ENCODE assay signal across 7 mouse cellular contexts in genomic region chr3:103171505-103172267, GRCm38 (mm10). TPM values are rescaled to one million over a fixed set of nuclear protein-coding genes. Genes with fewer than 3 reads are reported as not detected.
DNase-seq lines count a peak whose midpoint lies in the region; ATAC-seq lines count a peak whose summit lies in the region.

Gene Bcas2 (plus strand): TSS chr3:103171655.

- peaks cover 36% of the 10 kb centered on the region for H3K36me3 ChIP-seq in embryonic facial prominence, embryonic 10.5 days (replicated peaks)
- peaks cover 36% of the 10 kb centered on the region for H3K36me3 ChIP-seq in limb, embryonic 10.5 days
- peaks cover 30% of the 10 kb centered on the region for H3K36me3 ChIP-seq in midbrain, embryonic 13.5 days

- H3K27me3 ChIP-seq in embryonic facial prominence, embryonic 10.5 days (replicated peaks; ENCODE audit: low read depth, poor library complexity, severe bottlenecking), result no peaks in the 10 kb centered on the region
- no peaks in the 10 kb centered on the region for H3K27me3 ChIP-seq in limb, embryonic 10.5 days (ENCODE audit: low read depth, poor library complexity, severe bottlenecking)
- no peaks in the 10 kb centered on the region for H3K27me3 ChIP-seq in midbrain, embryonic 13.5 days

- peak within 1 kb of the TSS; percentile 81 for H3K9ac ChIP-seq in midbrain, embryonic 13.5 days (replicated peaks)

- no peaks in the 10 kb centered on the region for H3K9me3 ChIP-seq in embryonic facial prominence, embryonic 10.5 days
- H3K9me3 ChIP-seq in limb, embryonic 10.5 days (replicated peaks), result no peaks in the 10 kb centered on the region
- H3K9me3 ChIP-seq in midbrain, embryonic 13.5 days, result no peaks in the 10 kb centered on the region

- under 1% methylated on average over 56 of the region's 56 CpGs for WGBS in embryonic facial prominence, embryonic 10.5 days
- WGBS in limb, embryonic 10.5 days, result under 1% methylated on average over 56 of the region's 56 CpGs
- WGBS in midbrain, embryonic 13.5 days, result under 1% methylated on average over 56 of the region's 56 CpGs

- ATAC-seq in granulocyte monocyte progenitor cell, adult 5-6 weeks (replicated peaks; ENCODE audit: poor library complexity, severe bottlenecking), result peak; percentile 79
- peak; percentile 98 for ATAC-seq in midbrain, embryonic 13.5 days

- peak within 1 kb of the TSS; percentile 92 for H3K4me3 ChIP-seq in embryonic facial prominence, embryonic 10.5 days
- peak within 1 kb of the TSS; percentile 73 for H3K4me3 ChIP-seq in limb, embryonic 10.5 days
- peak within 1 kb of the TSS; percentile 91 for H3K4me3 ChIP-seq in midbrain, embryonic 13.5 days (replicated peaks)

- peaks cover 14% of the 10 kb centered on the region for H3K4me1 ChIP-seq in embryonic facial prominence, embryonic 10.5 days
- H3K4me1 ChIP-seq in limb, embryonic 10.5 days, result peaks cover 13% of the 10 kb centered on the region
- H3K4me1 ChIP-seq in midbrain, embryonic 13.5 days (replicated peaks), result peaks cover 16% of the 10 kb centered on the region

- peak within 1 kb of the TSS; percentile 85 for H3K4me2 ChIP-seq in midbrain, embryonic 13.5 days (replicated peaks)

- H3K27ac ChIP-seq in embryonic facial prominence, embryonic 10.5 days (replicated peaks), result peak within 1 kb of the TSS; percentile 94
- H3K27ac ChIP-seq in limb, embryonic 10.5 days, result peak within 1 kb of the TSS; percentile 89
- H3K27ac ChIP-seq in midbrain, embryonic 13.5 days, result peak within 1 kb of the TSS; percentile 84

- peak; percentile 99 for DNase-seq in adrenal gland, postnatal 10 days
- DNase-seq in embryonic facial prominence, embryonic 10.5 days (ENCODE audit: low spot score), result peak; percentile 97
- peak; percentile 96 for DNase-seq in kidney, adult 11 months
- DNase-seq in limb, embryonic 10.5 days (ENCODE audit: low spot score), result peak; percentile 99
- peak; percentile 97 for DNase-seq in spleen, adult 12 weeks (ENCODE audit: low spot score)

RNA-seq across cellular contexts. Expression of gene Bcas2, which starts in this region (rescaled TPM):
- 10 to 100 TPM; 51.7 to 59.0 TPM for total RNA-seq in adrenal gland, postnatal 10 days (2021)
- polyA plus RNA-seq in embryonic facial prominence, embryonic 10.5 days (2016; fragmentation: Nextera tagmentation; extraction: Ambion mirVana), result 230 and 243 TPM in 2 replicates
- total RNA-seq in granulocyte monocyte progenitor cell, adult 5-6 weeks (2014; fragmentation: Nextera tagmentation), result 89.9 and 107 TPM in 2 replicates
- 136 and 172 TPM in 2 replicates for total RNA-seq in granulocyte monocyte progenitor cell, adult 5-6 weeks (2017)
- 234 and 238 TPM in 2 replicates for polyA plus RNA-seq in limb, embryonic 10.5 days (2016; fragmentation: Nextera tagmentation; extraction: Ambion mirVana)
- 247 and 261 TPM in 2 replicates for polyA plus RNA-seq in midbrain, embryonic 13.5 days (2015; fragmentation: Nextera tagmentation; extraction: Ambion mirVana)

Comparison
In these comparisons a context has a peak if more than half of its experiments do, and no peak if none do; other contexts are left out.
1. Peak in every context shown above with its lines: DNase-seq, ATAC-seq, H3K4me3 ChIP-seq and H3K27ac ChIP-seq.